Mouse (Mus musculus): ENCODE measurements around the gene Aldh3b2. TPM values are rescaled to one million over a fixed set of nuclear protein-coding genes. Genes with fewer than 3 reads are reported as not detected.
A peak's percentile ranks its signal among the peaks of the same experiment; 100 is the strongest.

Aldh3b2 gene
- polyA plus RNA-seq (2015; fragmentation: Nextera tagmentation; extraction: Ambion mirVana), result 1.7 and 1.8 TPM in 2 replicates

GRCm38 (mm10) chr19:3972229-3972628, at the start of gene Aldh3b2:
TSS of gene Aldh3b2 (plus strand) at chr19:3972328.
- Histone ChIP-seq H3K4me2 (no peak within 1 kb of the TSS), H3K4me3 (replicated peaks) (no peak within 1 kb of the TSS), H3K4me1 (peaks cover 15% of the 10 kb centered on the region), H3K27ac (no peak within 1 kb of the TSS), H3K36me3 (no peaks in the 10 kb centered on the region), H3K9me3 (replicated peaks) (no peaks in the 10 kb centered on the region), H3K27me3 (no peaks in the 10 kb centered on the region), H3K9ac (no peak within 1 kb of the TSS)
- WGBS, result 11% methylated on average over 9 of the region's 9 CpGs
- no peak for ATAC-seq (replicated peaks; ENCODE audit: low FRiP score)

DNA sequence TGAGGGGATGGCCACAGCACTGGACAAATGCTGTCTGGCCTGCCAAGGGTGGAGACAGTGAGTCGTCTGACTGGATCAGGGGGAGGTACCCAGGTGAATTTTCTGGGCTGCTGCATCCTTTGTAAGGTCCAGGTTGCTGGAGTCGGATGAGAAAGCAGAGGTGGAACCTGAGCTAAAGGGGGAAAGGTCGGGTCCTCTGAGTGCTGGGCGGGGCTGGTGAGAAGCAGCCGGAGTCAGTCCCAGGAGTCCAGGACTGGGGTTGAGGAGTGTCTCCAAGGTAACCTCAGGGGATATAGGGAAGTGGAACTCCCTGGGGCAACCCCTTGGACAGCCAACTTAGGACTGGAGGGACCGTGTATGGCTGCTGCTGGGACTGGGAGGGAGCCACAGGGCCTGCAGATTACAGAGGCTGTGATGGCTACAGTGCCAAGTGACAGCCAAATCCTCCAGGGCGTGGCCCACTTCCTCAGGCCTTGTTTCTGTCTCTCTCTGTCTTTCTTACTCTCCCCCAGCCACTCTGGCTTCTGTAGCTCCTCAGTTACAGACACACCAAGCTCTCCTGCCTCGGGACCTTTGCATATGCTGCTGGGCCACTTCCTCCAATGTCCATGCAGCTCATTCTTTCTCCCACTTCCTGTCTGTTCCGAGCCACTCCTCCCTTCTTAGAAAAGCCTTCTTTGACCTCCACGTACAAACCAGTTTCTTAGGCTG, 49.3 kb upstream of the Aldh3b2 start:
- Histone ChIP-seq H3K9me3 (replicated peaks) (no peaks in the 10 kb centered on the region), H3K27ac (peak overlapping the region; percentile 59), H3K27me3 (no peaks in the 10 kb centered on the region), H3K4me2 (no peak overlapping the region), H3K9ac (no peak overlapping the region), H3K4me3 (replicated peaks) (no peak overlapping the region), H3K4me1 (peaks cover 31% of the 10 kb centered on the region), H3K36me3 (no peaks in the 10 kb centered on the region)
- no peak for ATAC-seq (replicated peaks; ENCODE audit: low FRiP score)
- 51% methylated on average over 10 of the region's 10 CpGs for WGBS

- peak overlapping the region; percentile 59 for H3K27ac ChIP-seq
- no peaks in the 10 kb centered on the region for H3K9me3 ChIP-seq (replicated peaks)
- H3K4me2 ChIP-seq, result no peak overlapping the region
- WGBS, result 28% methylated on average over 13 of the region's 13 CpGs
- H3K27me3 ChIP-seq, result no peaks in the 10 kb centered on the region
- no peak overlapping the region for H3K9ac ChIP-seq
- no peak overlapping the region for H3K4me3 ChIP-seq (replicated peaks)
- H3K36me3 ChIP-seq, result no peaks in the 10 kb centered on the region
- ATAC-seq (replicated peaks; ENCODE audit: low FRiP score), result peak; percentile 43
- H3K4me1 ChIP-seq, result peaks cover 28% of the 10 kb centered on the region
These were observed 48.5 kb upstream of the Aldh3b2 start for GRCm38 (mm10) chr19:3923586-3923985.

DNA sequence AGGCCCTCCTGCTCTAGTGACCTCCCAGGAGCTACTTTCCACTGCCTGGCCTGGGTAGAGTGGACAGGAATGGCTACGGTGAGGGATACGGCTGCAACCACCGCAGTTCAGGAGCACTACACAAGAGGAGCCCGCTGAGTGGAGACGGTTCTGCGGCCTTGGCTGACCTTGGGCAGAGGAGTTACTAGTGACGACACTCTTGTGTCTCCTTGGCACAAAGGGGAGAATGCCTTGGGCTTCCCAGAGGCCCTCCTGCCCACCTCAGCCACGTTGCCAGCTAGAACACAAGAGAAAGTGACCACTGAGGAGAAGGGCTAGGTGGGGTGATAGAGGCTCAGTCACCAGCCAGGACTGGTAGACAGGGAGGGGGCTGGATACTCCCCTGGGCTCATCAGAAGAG, 47.9 kb upstream of the Aldh3b2 start:
- 77% methylated on average over 8 of the region's 8 CpGs for WGBS
- no peaks in the 10 kb centered on the region for H3K9me3 ChIP-seq (replicated peaks)
- H3K4me3 ChIP-seq (replicated peaks), result no peak overlapping the region
- H3K36me3 ChIP-seq, result no peaks in the 10 kb centered on the region
- H3K27ac ChIP-seq, result peak overlapping the region; percentile 59
- H3K9ac ChIP-seq, result no peak overlapping the region
- no peak overlapping the region for H3K4me2 ChIP-seq
- peaks cover 29% of the 10 kb centered on the region for H3K4me1 ChIP-seq
- ATAC-seq (replicated peaks; ENCODE audit: low FRiP score), result no peak
- no peaks in the 10 kb centered on the region for H3K27me3 ChIP-seq

DNA sequence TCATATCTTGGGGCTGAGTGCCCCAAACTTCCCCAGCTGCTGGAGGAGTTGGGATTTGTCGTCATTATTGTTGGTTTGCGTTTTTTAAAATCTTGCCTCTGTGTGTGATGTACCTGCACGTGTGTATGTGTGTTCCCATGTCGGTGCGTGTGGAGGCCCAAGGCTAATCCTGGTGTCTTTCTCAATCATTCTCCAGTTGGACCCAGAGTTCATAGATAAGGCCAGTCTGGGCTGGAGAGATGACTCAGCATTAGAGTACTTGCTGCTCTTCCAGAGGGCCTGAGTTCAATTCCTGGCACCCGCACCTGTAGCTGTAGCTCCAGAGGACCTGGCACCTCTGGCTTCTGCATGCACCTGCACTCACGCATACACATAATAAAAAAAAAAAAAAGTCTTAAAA, 47.3 kb upstream of the Aldh3b2 start:
- Histone ChIP-seq H3K4me2 (no peak overlapping the region), H3K9ac (no peak overlapping the region), H3K27ac (no peak overlapping the region), H3K36me3 (no peaks in the 10 kb centered on the region), H3K27me3 (no peaks in the 10 kb centered on the region), H3K4me3 (replicated peaks) (no peak overlapping the region), H3K9me3 (replicated peaks) (no peaks in the 10 kb centered on the region), H3K4me1 (peaks cover 33% of the 10 kb centered on the region)
- WGBS, result 93% methylated on average over 7 of the region's 7 CpGs
- ATAC-seq (replicated peaks; ENCODE audit: low FRiP score), result no peak

- no peak for ATAC-seq (replicated peaks; ENCODE audit: low FRiP score)
- H3K9me3 ChIP-seq (replicated peaks), result no peaks in the 10 kb centered on the region
- WGBS, result 80% methylated on average over 6 of the region's 6 CpGs
These were observed 46.3 kb upstream of the Aldh3b2 start for GRCm38 (mm10) chr19:3925859-3926258.

DNA sequence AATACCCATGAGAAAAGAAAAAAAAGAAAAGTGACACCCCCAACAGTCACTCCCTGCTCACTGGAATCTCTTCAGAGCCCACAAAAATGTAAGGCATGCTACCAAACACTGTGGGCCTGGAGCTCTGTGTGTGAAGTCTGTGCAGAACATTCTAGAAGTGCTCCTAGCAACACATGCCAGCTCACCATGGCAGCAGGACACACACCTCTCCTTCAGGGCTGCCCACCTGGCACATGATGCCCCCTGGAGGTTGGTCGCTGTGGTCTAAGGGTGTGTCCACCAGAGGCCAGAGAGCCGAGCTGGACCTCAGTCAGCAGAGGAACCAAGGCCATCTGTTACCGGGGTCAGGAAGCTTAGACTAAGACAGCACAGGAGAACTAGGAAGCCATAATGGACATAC, 45.8 kb upstream of the Aldh3b2 start:
- WGBS, result 60% methylated on average over 3 of the region's 3 CpGs
- Histone ChIP-seq H3K27ac (no peak overlapping the region), H3K9me3 (replicated peaks) (no peaks in the 10 kb centered on the region), H3K4me1 (peaks cover 47% of the 10 kb centered on the region), H3K4me3 (replicated peaks) (no peak overlapping the region), H3K4me2 (no peak overlapping the region), H3K9ac (no peak overlapping the region), H3K27me3 (no peaks in the 10 kb centered on the region), H3K36me3 (no peaks in the 10 kb centered on the region)
- no peak for ATAC-seq (replicated peaks; ENCODE audit: low FRiP score)

More at GRCm38 (mm10) chr19:3925859-3926258, 46.3 kb upstream of the Aldh3b2 start:
- Histone ChIP-seq H3K36me3 (no peaks in the 10 kb centered on the region), H3K4me3 (replicated peaks) (no peak overlapping the region), H3K27ac (no peak overlapping the region), H3K9ac (no peak overlapping the region), H3K4me1 (peaks cover 43% of the 10 kb centered on the region), H3K4me2 (no peak overlapping the region), H3K27me3 (no peaks in the 10 kb centered on the region)

DNA sequence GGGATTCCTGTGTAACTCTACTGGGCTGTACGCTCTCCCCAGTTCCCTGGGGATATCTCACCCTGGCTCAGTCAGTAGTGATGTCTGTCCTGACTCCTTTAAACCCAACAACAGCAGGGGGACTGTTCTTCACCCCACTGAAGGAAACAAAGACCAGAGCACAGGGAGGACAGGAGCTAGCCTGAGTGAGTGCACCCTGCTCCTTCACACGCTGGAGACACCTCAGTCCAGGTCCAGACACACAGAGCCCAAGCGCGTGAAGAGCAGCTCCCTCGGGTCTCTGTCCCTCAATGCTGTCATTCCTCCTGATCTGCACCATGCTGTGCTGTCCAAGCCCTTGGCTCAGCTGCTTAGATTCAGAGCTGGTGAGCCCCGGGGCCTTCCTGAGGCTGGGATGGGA, 45.4 kb upstream of the Aldh3b2 start:
- H3K27ac ChIP-seq, result no peak overlapping the region

GRCm38 (mm10) chr19:3927989-3928388, 44.1 kb upstream of the Aldh3b2 start:
- Histone ChIP-seq H3K27me3 (no peaks in the 10 kb centered on the region), H3K4me1 (peaks cover 42% of the 10 kb centered on the region), H3K36me3 (no peaks in the 10 kb centered on the region), H3K4me3 (replicated peaks) (no peak overlapping the region), H3K4me2 (no peak overlapping the region), H3K9me3 (replicated peaks) (no peaks in the 10 kb centered on the region), H3K9ac (no peak overlapping the region), H3K27ac (no peak overlapping the region)
- no peak for ATAC-seq (replicated peaks; ENCODE audit: low FRiP score)
- WGBS, result 84% methylated on average over 4 of the region's 4 CpGs

More for the DNA sequence above, 45.4 kb upstream of the Aldh3b2 start:
- Histone ChIP-seq H3K4me2 (no peak overlapping the region), H3K9me3 (replicated peaks) (no peaks in the 10 kb centered on the region), H3K36me3 (no peaks in the 10 kb centered on the region), H3K9ac (no peak overlapping the region), H3K27me3 (no peaks in the 10 kb centered on the region), H3K4me3 (replicated peaks) (no peak overlapping the region), H3K4me1 (peaks cover 47% of the 10 kb centered on the region)
- no peak for ATAC-seq (replicated peaks; ENCODE audit: low FRiP score)
- 72% methylated on average over 6 of the region's 6 CpGs for WGBS

GRCm38 (mm10) chr19:3928779-3929178, 43.3 kb upstream of the Aldh3b2 start:
- ATAC-seq (replicated peaks; ENCODE audit: low FRiP score), result no peak
- H3K9ac ChIP-seq, result no peak overlapping the region
- H3K27ac ChIP-seq, result peak overlapping the region; percentile 81
- no peak overlapping the region for H3K4me2 ChIP-seq
- no peaks in the 10 kb centered on the region for H3K27me3 ChIP-seq
- H3K4me1 ChIP-seq, result peaks cover 36% of the 10 kb centered on the region
- 74% methylated on average over 4 of the region's 4 CpGs for WGBS
- no peak overlapping the region for H3K4me3 ChIP-seq (replicated peaks)
- no peaks in the 10 kb centered on the region for H3K36me3 ChIP-seq
- no peaks in the 10 kb centered on the region for H3K9me3 ChIP-seq (replicated peaks)

GRCm38 (mm10) chr19:3929211-3929941, 42.8 kb upstream of the Aldh3b2 start, which contains the start of gene Aldh3b1:
TSS of gene Aldh3b1 (minus strand) at chr19:3929808.
- no peaks in the 10 kb centered on the region for H3K9me3 ChIP-seq (replicated peaks)
- 52% methylated on average over 12 of the region's 12 CpGs for WGBS
- H3K4me2 ChIP-seq, result no peak within 1 kb of the TSS
- H3K4me3 ChIP-seq (replicated peaks), result no peak within 1 kb of the TSS
- peak within 1 kb of the TSS; percentile 81 for H3K27ac ChIP-seq
- ATAC-seq (replicated peaks; ENCODE audit: low FRiP score), result peak; percentile 41; the same call in 1 of the 2 replicates
- no peaks in the 10 kb centered on the region for H3K36me3 ChIP-seq
- peaks cover 30% of the 10 kb centered on the region for H3K4me1 ChIP-seq
- no peaks in the 10 kb centered on the region for H3K27me3 ChIP-seq
- H3K9ac ChIP-seq, result no peak within 1 kb of the TSS; the same call in 1 of the 2 replicates

DNA sequence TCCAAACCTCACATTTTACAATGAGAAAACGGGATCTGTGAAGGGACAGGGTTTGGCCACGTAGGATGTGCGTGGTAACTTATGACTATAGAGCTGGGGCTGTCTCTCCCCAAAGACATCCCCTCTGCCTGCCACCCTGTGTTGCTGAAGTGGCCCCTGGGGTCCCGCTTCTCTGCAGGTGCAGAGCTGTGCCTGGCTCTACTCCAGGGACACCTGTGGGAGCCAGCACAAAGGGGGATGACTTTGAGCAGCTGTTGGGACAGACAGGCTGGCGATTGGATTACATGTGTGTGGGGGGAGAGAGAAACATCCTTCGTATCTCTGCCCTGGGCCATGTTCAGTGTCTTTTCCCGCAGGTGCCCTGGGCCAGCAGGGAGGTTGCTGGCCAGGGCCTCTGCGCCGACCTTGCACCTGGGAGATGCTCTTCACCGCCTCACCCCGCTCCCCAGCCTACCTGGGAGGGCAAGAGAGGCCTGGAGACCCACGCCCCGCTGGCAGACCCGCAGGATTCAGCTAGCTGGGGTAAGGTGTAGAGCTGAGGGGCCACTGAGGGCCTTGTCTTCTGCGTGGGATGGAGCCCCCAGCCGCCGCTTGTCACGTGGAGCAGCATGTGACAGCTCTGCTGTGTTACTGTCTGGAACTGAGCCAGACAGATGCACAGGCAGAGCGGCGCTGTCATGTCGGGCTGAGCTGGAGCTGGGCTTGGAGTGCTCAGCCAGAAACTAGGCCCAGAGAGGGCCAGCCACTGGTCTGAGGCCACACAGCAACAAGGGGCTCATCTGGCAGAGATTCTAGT, 41.7 kb upstream of the Aldh3b2 start:
- H3K9me3 ChIP-seq (replicated peaks), result no peaks in the 10 kb centered on the region
- 56% methylated on average over 21 of the region's 21 CpGs for WGBS
- no peaks in the 10 kb centered on the region for H3K27me3 ChIP-seq
- no peak for ATAC-seq (replicated peaks; ENCODE audit: low FRiP score)
- peak overlapping the region; percentile 81 for H3K27ac ChIP-seq
- peaks cover 35% of the 10 kb centered on the region for H3K4me1 ChIP-seq
- no peak overlapping the region; the same call in 1 of the 2 replicates for H3K9ac ChIP-seq
- H3K4me3 ChIP-seq (replicated peaks), result no peak overlapping the region
- no peaks in the 10 kb centered on the region for H3K36me3 ChIP-seq
- H3K4me2 ChIP-seq, result no peak overlapping the region

Data from kidney, embryonic 15.5 days (tissue).